Mouse (Mus musculus) mouse embryonic stem cell (cell line): ENCODE results near the gene Rorc.

ENCODE experiments used
- in situ Hi-C, 2 experiments: fragments of 300-500 bp; cut with MboI; formaldehyde crosslinking; loops; 1 replicate in 1 of 2; 3 replicates in 1 of 2; pipeline ENCODE4 v1.14.3; 2019 to 2020; ENCODE audit warnings: low sequenced_read_pairs in 2 of 2, low pct_unique_long_range_greater_than_20kb in 1 of 2, mixed read lengths in 1 of 2; ENCODE audit not compliant: unreplicated experiment in 1 of 2

Rorc gene

DNA sequence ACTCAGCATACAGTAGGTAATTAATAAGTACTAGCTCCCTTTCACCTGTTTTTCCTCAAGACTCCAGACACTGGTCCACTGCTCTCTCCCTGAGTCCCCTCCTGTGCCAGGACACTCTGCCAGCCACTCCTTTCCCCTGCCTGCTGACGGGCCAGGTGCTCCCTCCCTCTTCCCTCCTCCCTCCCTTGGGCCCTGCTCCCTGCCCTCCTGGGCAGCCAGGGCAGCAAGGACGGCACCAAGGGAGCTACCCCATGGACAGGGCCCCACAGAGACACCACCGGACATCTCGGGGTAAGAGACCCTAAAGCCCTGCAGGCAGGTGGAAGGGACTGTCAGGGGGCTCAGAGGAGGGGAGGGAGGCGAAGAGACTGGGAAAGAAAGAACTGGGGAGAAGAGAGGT, at the start of gene Rorc:
TSS of gene Rorc (plus strand) at position 154 of the 400 bp plus-strand sequence.
- in situ Hi-C loops = no loop called here

DNA sequence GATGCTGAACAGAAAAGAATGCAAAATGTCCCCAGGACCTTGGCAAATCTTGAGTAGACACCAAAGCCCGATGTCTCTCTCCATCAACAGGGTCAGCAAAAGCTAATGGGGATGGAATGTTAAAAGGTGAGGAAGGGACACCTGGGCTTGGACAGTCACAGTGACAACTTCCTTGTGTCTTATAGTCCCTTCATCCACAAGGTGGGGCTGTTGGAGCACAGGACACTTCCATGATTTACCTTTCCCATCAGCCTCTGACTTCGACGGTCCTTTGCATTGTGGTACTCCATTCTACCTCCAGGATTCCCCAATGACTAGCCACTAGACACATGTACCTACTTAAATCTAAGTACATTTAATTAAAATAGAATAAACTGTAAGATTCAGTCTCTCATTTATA, 43.9 kb upstream of the Rorc start:
- in situ Hi-C loops = no loop called here

DNA sequence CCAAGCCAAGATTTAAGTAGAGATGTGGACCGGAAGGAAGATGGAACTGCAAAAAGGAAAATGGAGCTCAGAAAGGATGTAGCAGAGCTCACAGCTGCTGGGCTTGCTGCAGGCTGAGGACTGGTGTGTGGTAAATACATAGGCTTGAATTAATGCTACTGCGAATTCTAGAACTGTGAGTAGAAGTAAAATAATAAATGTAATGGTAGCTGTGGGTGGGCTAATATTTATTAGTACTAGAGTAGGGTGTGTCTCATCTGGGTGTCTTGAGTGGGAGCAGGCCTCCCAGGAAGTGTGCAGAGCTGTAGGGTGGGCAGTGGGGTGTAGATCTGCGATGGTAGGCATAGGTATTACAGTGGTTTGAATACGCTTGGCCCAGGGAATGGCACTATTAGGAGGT, 38.2 kb upstream of the Rorc start:
- in situ Hi-C loops = no loop called here

DNA sequence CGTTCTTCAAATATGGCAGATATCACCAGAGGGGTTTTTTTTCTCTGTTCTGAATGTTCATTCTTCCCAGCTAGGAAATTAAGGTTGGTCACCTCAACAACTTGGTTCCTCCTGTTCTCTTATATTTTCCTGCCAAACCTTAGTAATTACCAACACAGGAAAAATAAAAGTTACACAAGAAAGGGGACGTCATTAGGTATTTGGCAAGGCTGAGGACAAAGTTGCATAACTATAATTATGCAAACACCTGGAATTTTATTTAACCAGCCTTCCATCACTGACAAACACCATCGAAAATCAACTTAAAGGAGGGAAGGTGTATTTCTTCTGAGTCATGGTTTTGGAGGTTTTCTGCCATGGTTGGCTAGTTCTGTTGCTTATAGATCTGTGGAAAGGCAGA, 34.1 kb upstream of the Rorc start:
- in situ Hi-C loops = no loop called here

DNA sequence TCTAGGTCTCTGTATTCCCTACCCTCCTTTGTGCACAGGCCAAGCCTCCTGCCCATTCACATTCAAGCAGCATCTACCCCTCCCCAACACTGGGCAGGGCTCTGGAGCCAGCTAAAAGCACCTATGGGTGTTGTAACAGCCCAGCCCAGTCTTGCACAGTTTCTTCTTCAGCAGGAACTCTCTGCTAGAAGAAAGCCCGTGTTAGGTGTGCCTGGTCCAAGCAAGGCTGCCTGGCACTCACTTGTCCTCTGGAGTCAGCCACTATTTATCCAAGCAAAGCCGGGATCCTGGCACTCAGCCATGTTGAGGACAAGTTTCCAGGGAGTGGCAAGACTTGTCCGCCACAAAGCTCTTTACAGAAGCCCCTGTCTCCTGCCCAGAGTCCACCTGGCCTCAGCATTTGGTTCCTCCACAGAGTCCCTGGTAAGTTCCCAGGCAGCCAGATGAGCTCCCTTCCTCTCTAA, 30.6 kb upstream of the Rorc start, which contains the start of gene Them5:
TSS of gene Them5 (plus strand) at position 141 of the 464 bp plus-strand sequence.
- in situ Hi-C loops = no loop called here

DNA sequence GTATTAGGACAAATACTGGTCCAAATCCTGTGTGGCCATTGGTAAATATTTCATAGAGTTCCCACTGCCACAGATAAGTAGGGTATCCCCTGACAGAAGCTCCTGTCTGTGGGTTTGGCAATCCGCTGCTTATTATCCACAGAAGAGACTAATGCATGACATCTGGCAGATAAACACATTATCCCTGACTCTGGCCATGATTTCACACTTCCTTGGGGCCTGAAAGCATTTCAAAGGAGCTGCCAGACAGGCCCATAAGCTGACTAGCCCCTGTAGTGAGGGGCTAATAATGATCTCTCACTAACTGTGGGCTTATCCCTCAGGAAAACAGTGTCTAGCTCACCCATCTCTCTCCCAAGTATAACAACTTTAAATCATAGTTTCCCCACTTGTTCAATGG, 30.0 kb upstream of the Rorc start:
- in situ Hi-C loops = no loop called here

DNA sequence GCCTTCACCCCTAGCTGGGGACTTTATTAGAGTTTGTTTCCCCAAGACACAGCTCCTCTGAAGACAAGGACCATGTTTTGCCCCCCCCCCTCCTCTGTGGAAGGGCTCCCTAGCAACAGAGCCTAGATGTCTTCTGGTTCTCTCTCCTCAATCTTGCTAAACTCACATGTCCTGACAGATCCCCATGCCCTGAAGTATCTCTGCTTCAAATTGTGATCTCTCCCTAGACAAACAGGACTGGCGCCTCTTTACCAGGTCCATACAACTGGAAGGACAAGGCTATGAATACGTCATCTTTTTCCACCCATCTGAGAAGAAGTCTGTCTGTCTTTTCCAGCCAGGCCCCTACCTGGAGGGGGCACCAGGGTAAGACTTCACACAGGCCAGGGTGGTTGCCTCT, 28.4 kb upstream of the Rorc start:
- in situ Hi-C loops = no loop called here

DNA sequence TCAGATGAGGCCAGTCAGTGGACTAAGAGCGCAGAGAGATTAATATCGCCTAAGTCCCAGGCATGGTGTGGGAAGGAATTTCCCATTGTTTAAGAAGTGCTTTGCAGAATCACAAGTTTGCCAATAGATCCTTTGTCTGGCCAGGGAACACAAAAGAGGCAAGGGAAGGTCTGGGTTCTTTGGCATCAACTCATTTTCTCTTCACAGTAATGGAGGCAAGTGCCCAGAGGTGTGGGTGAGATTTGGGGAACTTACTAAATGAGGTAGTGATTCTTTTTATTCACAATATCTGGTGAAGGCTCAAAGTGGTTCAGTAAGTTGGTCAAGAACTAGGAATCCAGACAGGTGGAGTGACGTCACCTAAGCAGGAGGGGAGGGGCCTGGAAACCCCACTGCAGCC, 27.7 kb upstream of the Rorc start:
- in situ Hi-C loops = no loop called here

DNA sequence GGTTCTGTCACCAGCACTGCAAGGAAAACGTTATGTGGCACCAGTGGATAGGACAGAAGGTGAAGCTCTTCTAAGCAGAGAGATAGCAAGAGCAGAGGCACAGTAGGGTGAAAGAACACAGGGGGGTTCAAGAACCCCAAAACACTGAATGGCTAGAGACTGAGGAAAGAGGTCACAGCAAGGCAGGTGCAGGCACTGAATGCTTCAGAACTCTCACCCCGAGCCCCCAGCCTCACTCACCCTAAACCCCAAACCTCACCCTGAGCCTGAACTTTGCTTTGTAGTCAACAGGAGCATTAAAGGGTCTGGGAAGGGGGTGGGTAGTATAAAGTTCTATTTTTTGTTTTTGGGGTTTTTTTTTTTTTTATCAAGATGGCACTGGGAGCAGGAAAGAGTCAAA, 24.4 kb upstream of the Rorc start:
- in situ Hi-C loops = no loop called here

DNA sequence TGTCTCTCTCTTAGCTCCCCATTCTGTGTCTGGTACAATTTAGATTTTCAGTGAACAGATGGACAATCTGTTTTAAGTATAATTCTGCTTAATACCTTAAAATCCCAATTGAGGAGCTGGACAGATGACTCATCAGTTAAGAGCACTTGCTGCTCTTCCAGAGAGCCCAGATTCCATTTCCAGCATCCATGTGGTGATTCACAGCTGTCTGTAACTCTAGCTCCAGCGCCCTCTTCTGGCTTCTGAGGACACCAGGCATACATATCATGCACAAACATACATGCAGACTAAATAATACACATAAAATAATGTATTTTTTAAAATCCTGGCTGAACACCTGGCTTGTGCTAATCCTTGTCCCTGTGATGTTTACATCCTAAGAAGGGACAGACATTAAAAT, 11.8 kb upstream of the Rorc start:
- in situ Hi-C loops = no loop called here

DNA sequence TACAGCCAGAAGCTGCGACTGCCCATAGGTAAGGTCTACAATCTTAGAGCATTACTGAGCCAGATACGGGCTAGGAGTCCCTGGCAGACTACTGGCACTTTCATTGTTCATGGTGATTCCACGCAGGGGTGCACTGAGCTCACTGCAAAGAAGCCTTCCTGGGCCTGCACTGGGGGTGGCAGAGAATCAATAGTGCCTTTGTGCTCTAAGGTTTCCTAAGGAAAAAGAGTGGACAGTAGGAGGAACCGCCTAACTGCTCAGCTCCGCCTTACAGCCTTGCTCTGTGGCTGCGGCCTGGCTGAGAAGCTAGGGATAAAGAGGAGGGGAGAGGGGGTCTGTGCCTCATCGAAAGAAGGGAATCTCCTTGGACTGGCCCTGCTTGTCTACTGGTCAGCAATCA, 10.5 kb upstream of the Rorc start, which contains the start of gene C2cd4d:
TSS of gene C2cd4d (plus strand) at position 301 of the 400 bp plus-strand sequence.
- in situ Hi-C loops = no loop called here

DNA sequence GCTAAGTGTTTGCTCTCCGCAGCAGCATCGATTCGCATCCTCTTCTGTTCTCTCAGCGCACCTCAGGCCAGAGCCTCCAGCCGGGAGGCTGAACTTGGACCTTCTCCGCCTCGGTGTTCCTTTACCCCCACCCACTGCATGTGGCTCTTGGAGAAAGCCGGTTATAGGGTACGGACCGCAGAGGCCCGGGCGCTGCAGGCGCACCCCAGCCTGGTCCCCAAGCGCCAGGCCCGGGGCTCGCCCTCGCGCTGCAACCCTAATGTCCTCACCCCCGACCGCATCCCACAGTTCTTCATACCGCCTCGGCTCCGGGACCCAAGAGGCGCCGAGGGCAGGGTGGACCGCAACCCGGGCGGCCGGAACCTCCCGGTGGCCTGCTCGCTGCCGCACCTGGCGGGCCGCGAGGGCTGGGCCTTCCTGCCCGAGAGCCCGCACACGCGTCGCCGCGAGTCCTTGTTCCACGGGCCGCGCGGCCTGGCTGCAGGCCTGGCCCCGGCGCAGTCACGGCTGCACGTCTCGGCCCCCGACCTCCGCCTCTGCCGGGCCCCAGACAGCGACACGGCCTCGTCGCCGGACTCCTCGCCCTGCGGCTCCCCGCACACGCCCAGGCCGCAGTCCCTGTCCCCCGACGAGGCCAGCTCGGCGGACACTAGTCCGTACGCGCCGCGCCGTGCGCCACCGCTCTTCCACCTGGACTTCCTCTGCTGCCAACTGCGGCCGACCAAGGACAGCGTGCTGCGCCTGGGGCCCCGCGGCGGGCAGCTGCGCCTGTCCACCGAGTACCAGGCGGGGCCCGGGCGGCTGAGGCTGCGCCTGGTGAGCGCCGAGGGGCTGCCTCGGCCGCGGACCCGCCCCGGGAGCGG, 9.1 kb upstream of the Rorc start:
- in situ Hi-C loops = no loop called here

DNA sequence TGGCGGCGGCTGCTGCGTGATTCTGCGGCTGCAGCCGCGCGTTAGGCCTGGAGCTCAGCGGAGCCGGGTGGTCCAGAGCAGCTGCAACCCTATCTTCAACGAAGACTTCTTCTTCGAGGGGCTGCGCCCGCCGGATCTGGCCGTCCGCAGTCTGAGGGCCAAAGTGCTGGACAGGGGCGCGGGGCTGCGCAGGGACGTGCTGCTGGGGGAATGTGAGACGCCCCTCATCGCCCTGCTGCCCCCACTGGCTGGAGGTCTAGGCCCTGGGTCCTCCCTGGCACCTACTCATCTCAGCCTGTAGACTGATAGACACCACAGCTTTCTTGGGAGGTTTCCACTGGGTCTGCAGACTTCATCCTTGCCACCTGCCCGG, 8.5 kb upstream of the Rorc start:
- in situ Hi-C loops = no loop called here

DNA sequence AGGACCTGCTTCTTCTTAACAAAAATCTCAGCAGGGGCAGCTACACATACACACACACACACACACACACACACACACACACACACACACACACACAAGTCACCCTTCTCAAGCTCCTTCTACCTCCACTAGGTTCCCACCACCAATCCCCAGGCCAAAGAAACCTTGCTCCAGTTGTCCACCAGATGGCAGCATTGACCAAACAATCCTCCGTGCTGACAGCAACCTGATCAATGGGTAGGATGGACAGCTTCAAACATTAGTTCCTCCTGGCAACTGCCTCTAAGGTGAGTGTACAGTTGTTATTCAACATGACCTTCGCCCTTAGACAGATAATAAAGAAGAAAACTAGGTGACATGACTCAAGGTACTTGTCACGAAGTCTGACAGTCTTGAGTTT, 5.8 kb upstream of the Rorc start:
- in situ Hi-C loops = loop anchor here in 1 of 2 experiments (5.0 kb wide), 1 partner anchor 91 kb away; no protein-coding TSS in a partner anchor

DNA sequence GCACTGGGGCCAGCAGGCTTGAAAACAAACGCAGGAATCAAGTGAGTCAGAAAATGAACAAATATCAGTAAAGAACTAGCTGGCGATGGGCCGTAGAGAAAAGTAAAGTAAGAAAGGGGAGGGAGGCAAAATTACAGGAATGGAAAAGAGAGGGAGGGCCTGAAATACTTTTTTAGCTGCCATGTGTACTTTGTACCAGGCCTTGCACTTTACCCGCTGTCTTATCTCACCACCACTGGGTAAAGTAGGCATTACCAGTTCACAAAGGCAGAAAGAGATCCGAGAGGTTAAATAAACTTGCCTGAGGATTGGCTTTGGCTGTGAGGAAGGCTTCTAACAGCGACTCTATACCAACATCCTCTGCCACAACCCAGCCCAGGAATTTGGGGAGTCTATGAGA, 5.1 kb upstream of the Rorc start:
- in situ Hi-C loops = loop anchor here in 1 of 2 experiments (5.0 kb wide), 1 partner anchor 90 kb away; no protein-coding TSS in a partner anchor

DNA sequence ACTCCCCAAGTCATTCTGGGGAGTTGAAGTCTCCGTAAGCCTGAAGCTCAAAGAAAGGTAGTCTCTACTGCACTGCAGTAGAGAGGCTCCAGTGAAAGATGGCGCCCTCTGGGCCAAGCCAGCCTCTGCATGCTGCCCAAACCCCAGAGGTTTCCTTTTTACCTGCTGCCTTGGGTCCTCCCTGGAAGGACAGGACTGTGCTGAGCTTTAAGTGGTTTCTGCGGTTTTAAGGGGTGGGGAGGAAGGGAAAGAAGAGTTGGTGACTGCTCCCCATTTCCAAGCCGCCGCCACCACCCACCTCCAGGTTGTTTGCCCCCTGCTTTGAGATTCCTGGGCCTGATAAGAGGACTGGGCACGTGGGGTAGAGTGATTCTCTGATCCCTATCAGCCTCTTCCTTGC, 4.0 kb upstream of the Rorc start:
- in situ Hi-C loops = loop anchor here in 1 of 2 experiments (5.0 kb wide), 1 partner anchor 89 kb away; no protein-coding TSS in a partner anchor

DNA sequence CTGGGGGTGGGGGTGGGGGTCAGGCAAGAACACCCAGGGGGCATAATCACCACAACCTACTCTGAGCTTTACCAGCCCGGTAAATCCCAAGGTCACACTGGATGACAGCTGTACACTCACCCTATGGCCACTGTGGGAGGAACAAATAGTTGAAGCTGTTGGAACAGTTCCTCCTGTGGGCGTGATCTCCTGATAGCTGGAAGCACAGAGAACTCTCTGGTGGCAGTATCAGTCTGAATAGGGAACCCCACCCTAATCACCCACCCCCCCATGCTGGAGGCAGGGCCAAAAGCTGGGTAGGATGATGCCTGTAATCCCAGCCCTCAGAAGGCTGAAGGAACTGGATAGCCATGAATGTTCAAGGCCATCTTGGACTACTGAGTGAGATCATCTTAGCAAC, 2.9 kb upstream of the Rorc start:
- in situ Hi-C loops = loop anchor here in 1 of 2 experiments (5.0 kb wide), 1 partner anchor 88 kb away; no protein-coding TSS in a partner anchor

DNA sequence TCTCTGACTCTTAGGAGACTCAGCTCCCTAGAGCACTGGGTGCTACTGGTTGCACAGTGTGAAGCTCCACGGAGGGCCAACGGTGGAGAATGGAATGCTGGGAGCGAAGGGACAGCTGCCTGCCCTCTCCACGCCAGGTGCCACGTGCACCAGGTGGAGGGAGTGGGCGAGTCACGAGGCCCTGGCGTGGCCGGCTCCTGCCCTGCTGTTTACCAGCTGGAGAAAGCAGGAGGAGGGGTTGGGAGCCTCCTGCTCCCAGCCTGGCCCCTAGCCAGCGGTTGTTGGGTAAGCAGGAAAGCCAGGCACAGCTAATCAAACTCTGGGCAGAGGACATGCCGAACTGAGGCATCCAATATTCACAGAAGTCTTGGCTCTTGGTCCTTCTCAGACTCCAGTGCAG, 957 bp upstream of the Rorc start:
- in situ Hi-C loops = no loop called here

DNA sequence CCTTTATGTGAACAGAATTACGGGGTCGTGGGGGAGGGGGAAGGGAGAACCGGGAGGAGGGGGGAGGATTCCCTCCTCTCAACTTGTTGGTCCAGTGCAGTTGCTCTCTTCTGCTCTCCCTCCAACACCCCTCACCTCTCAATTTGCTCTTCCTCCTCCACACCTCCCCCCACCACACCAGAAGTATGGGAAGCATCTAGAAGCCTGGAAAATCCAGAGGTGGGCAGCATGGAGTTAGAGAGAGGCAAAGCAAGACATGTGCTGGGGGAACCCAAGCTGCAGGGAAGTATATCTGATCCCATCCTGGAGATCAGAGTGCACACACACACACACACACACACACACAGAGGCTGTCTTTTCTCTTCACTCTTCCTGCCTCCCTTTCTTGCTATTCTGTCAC, 556 bp upstream of the Rorc start:
- in situ Hi-C loops = no loop called here

DNA sequence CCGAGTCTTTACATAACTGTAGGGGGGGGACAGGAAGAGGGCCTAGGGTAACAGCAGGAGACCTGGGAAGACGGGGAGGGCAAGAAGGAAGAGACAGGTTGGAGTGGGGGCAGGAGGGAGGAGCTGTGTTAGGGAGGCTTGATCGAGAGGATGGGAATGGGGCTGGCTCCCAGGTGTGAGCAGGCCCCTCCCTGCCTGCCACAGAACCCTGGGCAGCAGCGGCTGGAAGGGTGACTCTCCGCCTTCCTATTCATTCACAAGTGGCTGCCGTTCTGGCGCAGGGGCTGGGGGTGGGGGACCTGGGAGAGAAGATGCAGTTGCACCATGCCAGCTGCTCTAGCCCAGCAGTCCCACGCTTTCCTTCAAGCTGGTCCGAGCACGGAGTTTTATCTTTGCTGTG, 496 bp downstream of the Rorc start:
- in situ Hi-C loops = no loop called here
